Mouse (Mus musculus): ENCODE measurements around the gene Arhgap17. TPM values are rescaled to one million over a fixed set of nuclear protein-coding genes. Genes with fewer than 3 reads are reported as not detected.

The Arhgap17 gene
- 10.4 TPM for polyA plus RNA-seq (2015; fragmentation: Illumina TruSeq; extraction: RNeasy Lipid Tissue Mini Kit (QIAGEN cat#74804); ENCODE audit: low read depth, low replicate concordance)

DNA sequence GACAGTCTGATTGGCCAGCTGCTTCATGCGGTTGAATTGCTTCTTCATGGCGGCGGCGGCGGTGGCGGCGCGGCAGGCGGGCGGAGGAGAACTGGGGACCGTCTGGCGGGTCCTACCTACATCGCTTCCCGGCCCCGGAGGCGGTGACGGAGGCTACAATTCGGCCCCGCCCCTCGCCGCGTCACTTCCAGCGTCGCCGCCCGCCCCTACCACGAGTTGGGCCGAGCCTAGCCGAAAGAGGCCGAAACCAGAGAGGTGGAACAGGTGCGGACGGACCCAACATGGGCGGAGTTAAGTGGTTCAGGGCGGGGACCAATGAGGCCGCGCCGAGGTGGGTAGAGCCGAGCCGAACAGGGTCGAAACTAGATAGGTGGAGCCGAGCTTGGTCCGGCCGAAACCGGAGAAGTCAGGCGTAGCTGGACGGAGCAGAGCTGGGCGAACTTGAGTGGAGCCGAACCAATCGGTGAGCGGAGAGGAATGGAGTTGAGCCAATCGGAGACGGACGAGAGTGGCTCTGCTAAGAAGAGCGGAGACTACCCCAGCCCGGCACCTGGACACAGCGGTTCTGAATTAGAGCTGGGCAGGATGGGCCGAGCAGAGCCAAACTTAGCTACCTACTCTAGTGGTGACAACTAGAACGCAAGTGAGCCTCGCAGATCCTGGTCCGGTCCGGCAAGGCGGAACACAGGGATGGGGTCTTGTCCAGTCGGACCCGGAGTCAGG lies at the start of gene Arhgap17, which contains the start of gene Lcmt1:
Gene Arhgap17 (minus strand): TSS at position 157 of the 723 bp plus-strand sequence.
Gene Lcmt1 (plus strand): TSS at position 26 of the 723 bp plus-strand sequence.

Other genes with a start within 250 kb of the Arhgap17 start
- gene Tnrc6a, start 246.0 kb downstream of the Arhgap17 start, polyA plus RNA-seq (2015; fragmentation: Illumina TruSeq; extraction: RNeasy Lipid Tissue Mini Kit (QIAGEN cat#74804); ENCODE audit: low read depth, low replicate concordance), result 35.0 TPM
- 5.7 TPM for gene Slc5a11, start 155.1 kb downstream of the Arhgap17 start, polyA plus RNA-seq (2015; fragmentation: Illumina TruSeq; extraction: RNeasy Lipid Tissue Mini Kit (QIAGEN cat#74804); ENCODE audit: low read depth, low replicate concordance)
- 116 TPM for gene Lcmt1, start 131 bp downstream of the Arhgap17 start, polyA plus RNA-seq (2015; fragmentation: Illumina TruSeq; extraction: RNeasy Lipid Tissue Mini Kit (QIAGEN cat#74804); ENCODE audit: low read depth, low replicate concordance)
- not detected for gene Aqp8, start 92.4 kb upstream of the Arhgap17 start, polyA plus RNA-seq (2015; fragmentation: Illumina TruSeq; extraction: RNeasy Lipid Tissue Mini Kit (QIAGEN cat#74804); ENCODE audit: low read depth, low replicate concordance)
- 11.3 TPM for gene Zkscan2, start 130.5 kb upstream of the Arhgap17 start, polyA plus RNA-seq (2015; fragmentation: Illumina TruSeq; extraction: RNeasy Lipid Tissue Mini Kit (QIAGEN cat#74804); ENCODE audit: low read depth, low replicate concordance)

Data from brain, adult 10 weeks (tissue).